Mouse (Mus musculus): ENCODE data around the gene Dbt. TPM values are rescaled to one million over a fixed set of nuclear protein-coding genes. Genes with fewer than 3 reads are reported as not detected.

The Dbt gene
- polyA plus RNA-seq, 1 experiment = 13.6 TPM

DNA sequence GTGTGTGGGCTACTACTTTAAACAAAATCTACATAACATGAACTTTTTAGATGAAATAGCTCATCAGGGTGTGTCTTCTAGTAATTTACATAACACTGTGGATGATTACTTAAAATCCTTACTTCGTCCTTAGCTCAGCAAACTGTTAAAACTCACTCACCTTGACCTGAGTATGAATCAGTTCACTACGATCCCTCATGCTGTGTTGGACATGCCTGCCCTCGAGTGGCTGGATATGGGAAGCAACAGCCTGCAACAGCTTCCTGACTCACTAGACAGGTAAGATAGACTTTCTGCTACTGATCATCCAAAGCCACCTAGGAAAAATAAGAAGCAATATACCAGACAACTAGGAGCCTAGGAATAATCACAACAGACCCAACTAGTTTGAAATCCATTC is 64.4 kb downstream of the Dbt start:
- no peak for TF ChIP-seq POLR2A (IDR thresholded peaks at IDR 0.05; ENCODE audit: borderline replicate concordance, low read depth, low read length)
- TF ChIP-seq CTCF (IDR thresholded peaks at IDR 0.05; ENCODE audit: low read depth, low read length) = no peak
- no peaks in the 10 kb centered on the region for H3K4me1 ChIP-seq (ENCODE audit: control insufficient read depth, insufficient read depth, low read length)
- H3K27ac ChIP-seq (ENCODE audit: insufficient read depth, low read depth, low read length) = no peak overlapping the region
- no peak overlapping the region for H3K4me3 ChIP-seq (ENCODE audit: insufficient read depth, low read length)

DNA sequence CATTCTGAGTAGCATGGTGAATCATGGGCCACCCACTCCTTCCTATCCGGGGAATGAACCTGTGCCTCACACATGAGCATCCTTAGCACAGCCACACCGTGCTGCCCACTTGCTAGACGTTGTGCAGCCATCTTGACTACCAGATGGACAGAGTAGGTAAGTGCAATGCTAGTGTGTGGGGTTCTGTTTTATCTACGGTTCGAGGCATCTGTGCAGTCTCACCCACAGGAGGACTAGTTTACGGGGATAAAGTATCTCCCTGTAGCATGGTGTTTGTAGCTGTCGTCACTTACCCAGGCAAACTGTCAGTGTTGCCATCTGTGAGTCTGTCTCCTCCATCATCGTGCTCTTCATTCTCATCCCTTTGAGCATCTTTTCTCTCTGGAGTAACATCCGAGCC is 69.3 kb downstream of the Dbt start:
- H3K4me3 ChIP-seq (ENCODE audit: insufficient read depth, low read length) = no peak overlapping the region
- no peak overlapping the region for H3K27ac ChIP-seq (ENCODE audit: insufficient read depth, low read depth, low read length)
- no peaks in the 10 kb centered on the region for H3K4me1 ChIP-seq (ENCODE audit: control insufficient read depth, insufficient read depth, low read length)
- TF ChIP-seq CTCF (IDR thresholded peaks at IDR 0.05; ENCODE audit: low read depth, low read length) (no peak), POLR2A (IDR thresholded peaks at IDR 0.05; ENCODE audit: borderline replicate concordance, low read depth, low read length) (no peak)

DNA sequence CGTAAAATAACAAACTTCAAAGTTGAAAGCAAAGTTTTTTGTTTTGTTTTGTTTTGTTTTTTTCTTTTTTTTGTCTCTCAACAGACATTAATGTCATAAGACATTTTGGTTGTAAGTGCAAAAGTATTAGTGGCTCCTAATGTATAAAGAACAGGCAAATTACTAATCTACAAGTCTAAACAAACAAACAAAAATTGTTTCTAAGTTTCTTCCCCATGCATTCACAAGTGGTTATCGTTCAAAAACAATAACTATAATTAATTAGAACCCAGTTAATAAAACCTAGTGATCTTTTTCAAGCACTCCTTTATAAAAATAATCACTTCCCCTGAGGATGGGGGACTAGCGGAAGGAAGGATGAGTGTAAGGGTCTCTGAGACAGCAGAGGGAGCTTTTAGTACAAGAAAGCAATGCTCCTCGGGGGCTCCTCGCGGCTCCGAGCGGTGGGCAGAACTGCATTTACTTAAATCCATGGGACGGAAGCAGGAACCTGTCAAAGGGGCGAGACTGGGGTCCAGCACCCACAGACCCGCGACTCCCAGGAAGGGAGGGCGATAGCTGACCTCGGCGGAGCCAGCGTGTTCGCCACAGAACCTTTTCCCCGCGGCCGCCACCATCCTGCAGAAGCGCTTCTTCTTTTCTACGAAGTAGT is 81.3 kb downstream of the Dbt start:
- Histone ChIP-seq H3K27ac (ENCODE audit: insufficient read depth, low read depth, low read length) (peak overlapping the region; percentile 71), H3K4me3 (ENCODE audit: insufficient read depth, low read length) (peak overlapping the region; percentile 78), H3K4me1 (ENCODE audit: control insufficient read depth, insufficient read depth, low read length) (peaks cover 9% of the 10 kb centered on the region)
- TF ChIP-seq POLR2A (IDR thresholded peaks at IDR 0.05; ENCODE audit: borderline replicate concordance, low read depth, low read length) (no peak), CTCF (IDR thresholded peaks at IDR 0.05; ENCODE audit: low read depth, low read length) (no peak)

DNA sequence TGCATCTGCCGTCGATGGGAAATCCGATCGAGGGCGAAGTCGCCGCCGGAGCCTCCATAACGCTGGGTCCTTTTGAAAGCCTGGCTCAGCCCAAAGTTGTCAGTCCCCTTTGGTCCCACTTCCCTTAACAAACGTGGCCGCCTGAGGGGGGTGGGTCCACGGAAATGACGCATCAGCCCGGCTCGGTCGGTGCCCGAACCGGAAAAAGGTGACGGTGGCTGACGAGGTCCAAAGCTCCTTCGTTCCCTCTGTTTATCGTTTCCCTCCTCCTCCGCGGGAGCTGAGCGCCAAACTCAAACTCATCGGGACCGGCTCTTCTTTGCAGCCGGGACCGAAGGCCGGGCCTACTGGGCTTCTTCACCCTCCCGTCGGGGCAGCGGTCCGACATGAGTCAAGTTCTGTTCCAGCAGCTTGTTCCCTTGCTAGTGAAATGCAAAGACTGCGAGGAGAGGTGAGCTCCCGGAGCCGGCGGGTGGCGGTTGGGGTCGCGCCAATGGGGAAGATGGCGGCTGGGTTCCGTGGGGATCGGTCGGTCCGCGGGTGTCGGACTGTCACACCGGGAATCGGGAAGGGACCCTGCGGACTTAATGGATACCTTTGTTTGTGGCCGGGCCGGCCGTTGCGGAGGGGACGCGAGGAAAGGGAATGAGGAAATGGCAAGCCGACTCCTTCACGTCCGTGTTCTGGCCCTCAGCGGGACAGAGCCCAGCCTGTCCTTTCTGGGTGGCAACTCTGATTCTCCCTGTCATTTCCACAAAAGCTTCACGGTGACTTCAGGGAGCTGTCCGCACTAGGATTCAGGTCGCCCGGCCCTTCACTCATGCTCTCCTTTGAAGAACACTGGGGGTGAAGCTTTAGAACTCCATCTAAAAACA is 82.1 kb downstream of the Dbt start, which contains the start of gene Sass6:
Sass6 (plus strand) TSS at position 255 of the 875 bp plus-strand sequence.
- TF ChIP-seq CTCF (IDR thresholded peaks at IDR 0.05; ENCODE audit: low read depth, low read length) (no peak), POLR2A (IDR thresholded peaks at IDR 0.05; ENCODE audit: borderline replicate concordance, low read depth, low read length) (no peak)
- peak within 1 kb of the TSS; percentile 78 for H3K4me3 ChIP-seq (ENCODE audit: insufficient read depth, low read length)
- H3K4me1 ChIP-seq (ENCODE audit: control insufficient read depth, insufficient read depth, low read length) = peaks cover 9% of the 10 kb centered on the region
- peak within 1 kb of the TSS; percentile 71 for H3K27ac ChIP-seq (ENCODE audit: insufficient read depth, low read depth, low read length)

DNA sequence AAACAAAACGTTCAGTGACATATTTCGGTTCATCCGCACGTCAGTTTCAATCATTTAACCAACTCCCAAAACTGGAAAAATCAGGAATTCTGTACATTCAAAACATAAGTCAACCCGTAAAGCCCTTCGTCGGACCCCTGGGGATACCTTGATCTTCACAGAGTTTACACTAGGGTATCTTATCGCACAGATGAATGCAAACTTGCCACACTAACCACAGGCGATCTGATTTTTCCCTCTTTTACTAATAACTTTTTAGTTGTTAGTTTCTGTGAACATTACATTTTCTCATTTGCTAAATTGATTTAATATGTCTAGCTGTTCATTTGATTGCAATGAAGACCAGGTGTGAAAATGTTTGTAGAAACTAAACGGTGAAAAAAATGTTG is 82.7 kb downstream of the Dbt start:
- TF ChIP-seq POLR2A (IDR thresholded peaks at IDR 0.05; ENCODE audit: borderline replicate concordance, low read depth, low read length) (no peak), CTCF (IDR thresholded peaks at IDR 0.05; ENCODE audit: low read depth, low read length) (no peak)
- H3K4me1 ChIP-seq (ENCODE audit: control insufficient read depth, insufficient read depth, low read length) = peaks cover 9% of the 10 kb centered on the region
- peak overlapping the region; percentile 78 for H3K4me3 ChIP-seq (ENCODE audit: insufficient read depth, low read length)
- H3K27ac ChIP-seq (ENCODE audit: insufficient read depth, low read depth, low read length) = no peak overlapping the region

Other genes starting within 250 kb of the Dbt start
- 4.9 and 6.1 TPM in 2 replicates for gene Cdc14a, start 89.0 kb upstream of the Dbt start, polyA plus RNA-seq (2012; ENCODE audit: insufficient read depth, insufficient read length, missing spikeins)
- gene Rtca, start 4.9 kb upstream of the Dbt start, polyA plus RNA-seq (2012; ENCODE audit: insufficient read depth, insufficient read length, missing spikeins) = 22.8 and 26.3 TPM in 2 replicates
- 0.35 TPM in 1 of 2 replicates, not detected in the other for gene Lrrc39, start 49.9 kb downstream of the Dbt start, polyA plus RNA-seq (2012; ENCODE audit: insufficient read depth, insufficient read length, missing spikeins)
- 19.9 and 25.8 TPM in 2 replicates for gene Sass6, start 81.9 kb downstream of the Dbt start, polyA plus RNA-seq (2012; ENCODE audit: insufficient read depth, insufficient read length, missing spikeins)
- gene Trmt13, start 101.5 kb downstream of the Dbt start, polyA plus RNA-seq (2012; ENCODE audit: insufficient read depth, insufficient read length, missing spikeins) = 17.7 and 22.6 TPM in 2 replicates
- gene Mfsd14a, start 149.6 kb downstream of the Dbt start, polyA plus RNA-seq (2012; ENCODE audit: insufficient read depth, insufficient read length, missing spikeins) = 53.9 and 59.8 TPM in 2 replicates
- not detected in 2 replicates for gene Gm43191, start 168.2 kb downstream of the Dbt start, polyA plus RNA-seq (2012; ENCODE audit: insufficient read depth, insufficient read length, missing spikeins)
- 22.8 and 24.1 TPM in 2 replicates for gene Slc35a3, start 199.8 kb downstream of the Dbt start, polyA plus RNA-seq (2012; ENCODE audit: insufficient read depth, insufficient read length, missing spikeins)

Measured in bone marrow macrophage, adult 2 months (primary cell).